Mouse (Mus musculus): ENCODE measurements around the gene Gtf3c1. TPM values are rescaled to one million over a fixed set of nuclear protein-coding genes. Genes with fewer than 3 reads are reported as not detected.

Gtf3c1 gene
- polyA plus RNA-seq, 1 experiment from 2014 or later = 15.6 TPM

DNA sequence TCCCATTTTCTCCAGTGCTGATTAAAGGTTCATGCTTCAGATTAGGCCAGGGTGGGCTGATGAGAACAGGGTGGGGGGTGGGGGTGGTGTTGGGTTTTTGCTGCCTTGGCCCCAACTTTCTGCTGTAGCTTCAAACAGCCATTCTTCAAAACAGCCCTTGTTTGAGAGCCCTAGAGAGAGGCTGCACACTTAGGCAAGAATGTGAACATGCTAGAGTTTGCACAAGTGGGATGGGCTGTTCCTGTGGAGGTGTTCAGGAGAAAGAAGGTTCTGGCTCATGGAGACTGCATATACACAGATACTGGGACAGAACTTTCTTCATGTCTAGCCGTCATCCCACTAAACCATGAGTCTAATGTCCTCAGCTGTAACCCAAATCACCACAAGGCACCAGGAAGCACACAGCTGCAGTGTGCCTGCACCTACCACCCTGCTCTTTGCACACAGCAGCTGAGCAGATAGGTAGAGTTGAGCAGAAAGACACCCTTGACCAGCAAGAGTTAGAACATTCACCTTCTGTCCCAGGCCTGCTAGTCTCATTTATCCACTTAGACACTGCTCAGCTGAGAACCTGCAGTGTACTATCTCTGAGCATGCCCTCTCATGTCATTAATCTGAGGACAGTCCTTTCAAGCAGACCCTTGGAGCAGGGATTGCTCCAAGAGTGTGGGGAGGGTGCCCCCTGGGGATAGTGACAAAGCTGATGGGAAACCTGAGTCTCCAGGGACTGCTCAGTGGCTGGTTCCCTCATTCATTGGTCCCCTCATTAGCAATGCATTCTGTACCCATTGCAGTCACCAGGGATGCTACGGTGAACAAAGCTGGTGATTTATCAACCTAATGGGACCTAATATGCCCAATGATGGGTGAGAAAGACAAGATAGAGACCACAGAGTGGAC lies 101.1 kb downstream of the Gtf3c1 start:
- no peak for TF ChIP-seq CTCF (IDR thresholded peaks at IDR 0.05; ENCODE audit: low read depth)
- no peak for DNase-seq (ENCODE audit: low spot score)
- 71% methylated on average over 2 of the region's 2 CpGs for WGBS
- no peaks in the 10 kb centered on the region for H3K27me3 ChIP-seq (ENCODE audit: insufficient read depth, low read length)
- H3K4me2 ChIP-seq (ENCODE audit: low read length) = no peak overlapping the region
- H3K9me3 ChIP-seq (replicated peaks; ENCODE audit: low read length) = no peaks in the 10 kb centered on the region
- no peak for ATAC-seq (replicated peaks; ENCODE audit: low FRiP score, low read depth)
- no peak overlapping the region for H3K27ac ChIP-seq
- H3K4me3 ChIP-seq (replicated peaks; ENCODE audit: low read depth, low read length) = no peak overlapping the region
- H3K36me3 ChIP-seq (ENCODE audit: insufficient read depth, low read length) = no peaks in the 10 kb centered on the region
- H3K9ac ChIP-seq (ENCODE audit: low read depth, low read length) = no peak overlapping the region
- no peaks in the 10 kb centered on the region for H3K4me1 ChIP-seq (replicated peaks; ENCODE audit: insufficient read depth, low read length)

DNA sequence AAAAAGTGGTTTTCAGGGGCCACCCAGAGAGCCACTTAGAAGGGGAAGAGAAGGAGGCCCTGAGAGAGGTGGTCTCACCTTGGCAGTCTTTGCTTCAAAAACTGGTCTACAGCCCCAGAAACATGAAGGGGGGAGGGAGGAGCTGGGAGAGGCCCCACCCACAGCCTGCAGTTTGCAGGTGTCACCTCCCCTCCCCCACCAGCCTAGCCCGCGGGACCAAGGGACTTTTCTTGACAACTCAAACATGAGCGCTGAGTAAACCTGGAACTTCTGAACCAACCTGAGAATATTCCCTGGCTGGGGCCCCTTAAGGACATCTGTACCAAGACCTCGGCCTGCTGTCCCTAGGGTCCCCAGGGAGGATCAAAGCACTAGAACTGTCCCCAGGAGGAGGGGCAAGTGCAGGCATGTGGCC lies 101.8 kb downstream of the Gtf3c1 start:
- Histone ChIP-seq H3K27me3 (ENCODE audit: insufficient read depth, low read length) (no peaks in the 10 kb centered on the region), H3K9ac (ENCODE audit: low read depth, low read length) (no peak overlapping the region), H3K36me3 (ENCODE audit: insufficient read depth, low read length) (no peaks in the 10 kb centered on the region), H3K4me2 (ENCODE audit: low read length) (no peak overlapping the region), H3K4me1 (replicated peaks; ENCODE audit: insufficient read depth, low read length) (peaks cover 2% of the 10 kb centered on the region), H3K4me3 (replicated peaks; ENCODE audit: low read depth, low read length) (no peak overlapping the region), H3K9me3 (replicated peaks; ENCODE audit: low read length) (no peaks in the 10 kb centered on the region), H3K27ac (no peak overlapping the region)
- 47% methylated on average over 4 of the region's 4 CpGs for WGBS
- no peak for TF ChIP-seq CTCF (IDR thresholded peaks at IDR 0.05; ENCODE audit: low read depth)
- ATAC-seq (replicated peaks; ENCODE audit: low FRiP score, low read depth) (no peak), DNase-seq (ENCODE audit: low spot score) (no peak)

DNA sequence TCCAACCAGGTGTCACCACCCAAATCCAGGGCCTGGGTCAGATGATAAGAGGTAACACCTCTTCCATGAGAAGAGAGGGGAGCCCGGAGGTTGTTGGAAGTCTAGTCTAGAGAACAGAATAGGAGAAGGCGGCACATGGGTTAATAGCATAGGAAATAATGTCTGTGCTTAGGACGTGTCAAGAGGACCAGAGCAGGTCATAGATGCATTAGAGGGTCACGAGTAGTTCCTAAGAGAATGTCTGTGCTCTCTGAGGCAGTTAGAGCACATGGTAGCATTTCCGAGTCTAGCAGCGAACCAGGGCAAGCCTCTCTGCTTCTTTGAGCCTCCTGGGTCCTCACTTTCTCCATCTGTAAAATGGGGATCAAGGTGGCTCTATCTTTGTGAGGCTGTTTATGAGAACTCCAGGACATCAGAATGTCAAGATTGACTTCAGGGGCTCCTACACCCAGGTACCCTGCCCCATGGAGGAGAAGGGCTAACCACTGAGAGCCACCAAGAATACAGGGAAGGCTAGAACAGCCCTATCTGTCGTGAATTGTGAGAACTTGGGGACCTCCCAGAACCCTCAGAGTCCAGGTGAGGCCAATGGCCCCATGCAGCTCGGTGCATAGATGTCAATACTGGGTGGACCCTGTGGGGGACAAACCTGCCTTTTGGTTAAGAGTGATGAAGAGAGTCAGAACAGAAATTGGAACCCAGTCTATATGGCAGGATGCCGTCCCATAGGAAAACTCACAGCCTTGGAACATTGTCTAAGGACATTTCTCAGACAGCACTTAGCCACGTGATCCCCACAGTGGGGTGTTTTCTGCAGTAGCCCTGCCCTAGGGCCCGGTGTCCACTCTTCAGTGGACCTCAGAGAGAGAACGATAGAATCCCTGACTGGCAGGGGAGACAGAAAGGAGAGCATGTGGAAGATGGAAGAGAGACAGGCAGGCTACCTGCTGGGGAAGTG lies 102.9 kb downstream of the Gtf3c1 start:
- no peak for TF ChIP-seq CTCF (IDR thresholded peaks at IDR 0.05; ENCODE audit: low read depth)
- no peak for ATAC-seq (replicated peaks; ENCODE audit: low FRiP score, low read depth)
- no peaks in the 10 kb centered on the region for H3K9me3 ChIP-seq (replicated peaks; ENCODE audit: low read length)

DNA sequence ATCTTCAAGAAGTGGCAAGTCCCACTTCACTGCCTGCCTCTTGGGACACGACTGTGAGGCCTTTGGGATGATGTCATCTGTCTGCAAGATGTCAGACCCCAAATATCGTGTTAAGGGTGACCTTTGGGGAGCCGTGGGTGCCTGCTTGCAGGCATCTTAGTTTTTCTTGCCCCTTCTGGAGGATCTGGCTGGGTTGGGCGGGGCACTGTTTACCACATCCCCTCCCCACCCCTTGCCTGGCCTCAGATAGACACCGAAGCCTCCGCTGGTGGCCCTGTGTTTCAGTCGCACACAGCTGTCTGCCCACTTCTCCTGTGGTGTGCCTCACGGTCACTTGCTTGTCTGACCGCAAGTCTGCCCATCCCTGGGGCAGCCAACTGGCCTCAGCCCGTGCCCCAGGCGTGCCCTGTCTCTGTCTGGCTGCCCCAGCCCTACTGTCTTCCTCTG lies 104.4 kb downstream of the Gtf3c1 start, which contains the start of gene Il21r:
TSS of gene Il21r (plus strand) at position 245 of the 447 bp plus-strand sequence.
- WGBS = 64% methylated on average over 11 of the region's 11 CpGs
- no peak within 1 kb of the TSS for H3K4me3 ChIP-seq (replicated peaks; ENCODE audit: low read depth, low read length)
- no peaks in the 10 kb centered on the region for H3K9me3 ChIP-seq (replicated peaks; ENCODE audit: low read length)
- DNase-seq (ENCODE audit: low spot score) = no peak
- no peak for TF ChIP-seq CTCF (IDR thresholded peaks at IDR 0.05; ENCODE audit: low read depth)
- no peak within 1 kb of the TSS for H3K27ac ChIP-seq
- H3K4me1 ChIP-seq (replicated peaks; ENCODE audit: insufficient read depth, low read length) = peaks cover 4% of the 10 kb centered on the region
- H3K9ac ChIP-seq (ENCODE audit: low read depth, low read length) = no peak within 1 kb of the TSS
- no peak within 1 kb of the TSS for H3K4me2 ChIP-seq (ENCODE audit: low read length)
- ATAC-seq (replicated peaks; ENCODE audit: low FRiP score, low read depth) = no peak
- H3K27me3 ChIP-seq (ENCODE audit: insufficient read depth, low read length) = no peaks in the 10 kb centered on the region
- H3K36me3 ChIP-seq (ENCODE audit: insufficient read depth, low read length) = no peaks in the 10 kb centered on the region

More for the DNA sequence above, 102.9 kb downstream of the Gtf3c1 start:
- Histone ChIP-seq H3K27ac (no peak overlapping the region), H3K4me2 (ENCODE audit: low read length) (no peak overlapping the region), H3K36me3 (ENCODE audit: insufficient read depth, low read length) (no peaks in the 10 kb centered on the region), H3K4me1 (replicated peaks; ENCODE audit: insufficient read depth, low read length) (peaks cover 4% of the 10 kb centered on the region), H3K9ac (ENCODE audit: low read depth, low read length) (no peak overlapping the region), H3K27me3 (ENCODE audit: insufficient read depth, low read length) (no peaks in the 10 kb centered on the region), H3K4me3 (replicated peaks; ENCODE audit: low read depth, low read length) (no peak overlapping the region)
- no peak for DNase-seq (ENCODE audit: low spot score)
- 81% methylated on average over 12 of the region's 12 CpGs for WGBS

GRCm38 (mm10) chr7:125601821-125602448 lies 105.6 kb downstream of the Gtf3c1 start:
- DNase-seq (ENCODE audit: low spot score) = no peak
- Histone ChIP-seq H3K4me1 (replicated peaks; ENCODE audit: insufficient read depth, low read length) (peaks cover 4% of the 10 kb centered on the region), H3K9ac (ENCODE audit: low read depth, low read length) (no peak overlapping the region), H3K9me3 (replicated peaks; ENCODE audit: low read length) (no peaks in the 10 kb centered on the region), H3K27me3 (ENCODE audit: insufficient read depth, low read length) (no peaks in the 10 kb centered on the region), H3K27ac (no peak overlapping the region), H3K36me3 (ENCODE audit: insufficient read depth, low read length) (no peaks in the 10 kb centered on the region), H3K4me2 (ENCODE audit: low read length) (no peak overlapping the region), H3K4me3 (replicated peaks; ENCODE audit: low read depth, low read length) (no peak overlapping the region)
- no peak for TF ChIP-seq CTCF (IDR thresholded peaks at IDR 0.05; ENCODE audit: low read depth)
- WGBS = 57% methylated on average over 11 of the region's 11 CpGs
- no peak for ATAC-seq (replicated peaks; ENCODE audit: low FRiP score, low read depth)

GRCm38 (mm10) chr7:125601280-125601670 lies 106.3 kb downstream of the Gtf3c1 start:
- no peaks in the 10 kb centered on the region for H3K9me3 ChIP-seq (replicated peaks; ENCODE audit: low read length)
- DNase-seq (ENCODE audit: low spot score) = no peak
- H3K36me3 ChIP-seq (ENCODE audit: insufficient read depth, low read length) = no peaks in the 10 kb centered on the region
- WGBS = 35% methylated on average over 6 of the region's 6 CpGs
- no peak overlapping the region for H3K4me3 ChIP-seq (replicated peaks; ENCODE audit: low read depth, low read length)
- ATAC-seq (replicated peaks; ENCODE audit: low FRiP score, low read depth) = no peak
- H3K4me1 ChIP-seq (replicated peaks; ENCODE audit: insufficient read depth, low read length) = peaks cover 4% of the 10 kb centered on the region
- no peak overlapping the region for H3K27ac ChIP-seq
- H3K27me3 ChIP-seq (ENCODE audit: insufficient read depth, low read length) = no peaks in the 10 kb centered on the region
- H3K9ac ChIP-seq (ENCODE audit: low read depth, low read length) = no peak overlapping the region
- no peak for TF ChIP-seq CTCF (IDR thresholded peaks at IDR 0.05; ENCODE audit: low read depth)
- H3K4me2 ChIP-seq (ENCODE audit: low read length) = no peak overlapping the region

Data from kidney, postnatal 0 days (tissue).